Mouse (Mus musculus): ENCODE measurements around the gene Dedd. TPM values are rescaled to one million over a fixed set of nuclear protein-coding genes. Genes with fewer than 3 reads are reported as not detected.

The Dedd gene
- polyA plus RNA-seq, 2 experiments: 50.9 to 72.5 TPM

DNA sequence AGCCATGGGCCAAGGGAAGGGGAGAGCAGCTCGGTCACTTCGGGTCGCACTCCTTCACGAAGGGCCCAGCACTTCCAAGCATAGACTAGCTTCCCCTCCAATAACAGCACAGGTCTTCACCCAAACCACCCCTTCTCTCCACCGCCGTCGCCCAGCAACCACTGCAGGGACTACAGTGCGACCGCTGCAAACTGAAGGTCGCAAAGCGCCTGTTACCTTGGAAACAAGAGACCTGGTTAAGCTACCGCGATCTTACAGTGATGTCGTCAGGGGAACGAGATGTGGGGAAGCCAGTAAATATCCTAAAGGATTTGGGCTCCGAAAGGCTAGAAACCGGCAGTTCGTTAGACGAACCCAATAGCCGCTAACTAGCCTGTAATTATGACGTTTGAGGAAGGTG is 31.7 kb downstream of the Dedd start, which contains the start of gene Klhdc9:
Gene Klhdc9, minus strand, starts transcription at position 143 of the 400 bp plus-strand sequence.
- peaks cover 26% of the 10 kb centered on the region for H3K36me3 ChIP-seq (ENCODE audit: control insufficient read depth, insufficient read depth, low read length)
- peak within 1 kb of the TSS; percentile 77 for H3K27ac ChIP-seq (replicated peaks; ENCODE audit: low read depth, low read length)
- H3K9ac ChIP-seq (ENCODE audit: low read depth, low read length, severe bottlenecking): peak within 1 kb of the TSS; percentile 58
- WGBS: under 1% methylated on average over 18 of the region's 21 CpGs
- ATAC-seq (ENCODE audit: low FRiP score, low read depth): peak; percentile 93
- peaks cover 13% of the 10 kb centered on the region; the same call in 1 of the 2 replicates for H3K4me1 ChIP-seq (ENCODE audit: control insufficient read depth, insufficient read depth, low read length)
- peak; percentile 97 for DNase-seq (ENCODE audit: low spot score)
- H3K4me2 ChIP-seq (replicated peaks; ENCODE audit: low read depth, low read length, severe bottlenecking): peak within 1 kb of the TSS; percentile 91
- no peaks in the 10 kb centered on the region for H3K9me3 ChIP-seq (ENCODE audit: control insufficient read depth, low read length)
- H3K27me3 ChIP-seq (ENCODE audit: control insufficient read depth, insufficient read depth, low read length): no peaks in the 10 kb centered on the region
- H3K4me3 ChIP-seq (replicated peaks; ENCODE audit: low read length): peak within 1 kb of the TSS; percentile 54
- no peak; the same call in 1 of the 2 replicates for TF ChIP-seq POLR2A (IDR thresholded peaks at IDR 0.05; ENCODE audit: borderline replicate concordance, extremely low read depth, insufficient read depth, insufficient read length)

DNA sequence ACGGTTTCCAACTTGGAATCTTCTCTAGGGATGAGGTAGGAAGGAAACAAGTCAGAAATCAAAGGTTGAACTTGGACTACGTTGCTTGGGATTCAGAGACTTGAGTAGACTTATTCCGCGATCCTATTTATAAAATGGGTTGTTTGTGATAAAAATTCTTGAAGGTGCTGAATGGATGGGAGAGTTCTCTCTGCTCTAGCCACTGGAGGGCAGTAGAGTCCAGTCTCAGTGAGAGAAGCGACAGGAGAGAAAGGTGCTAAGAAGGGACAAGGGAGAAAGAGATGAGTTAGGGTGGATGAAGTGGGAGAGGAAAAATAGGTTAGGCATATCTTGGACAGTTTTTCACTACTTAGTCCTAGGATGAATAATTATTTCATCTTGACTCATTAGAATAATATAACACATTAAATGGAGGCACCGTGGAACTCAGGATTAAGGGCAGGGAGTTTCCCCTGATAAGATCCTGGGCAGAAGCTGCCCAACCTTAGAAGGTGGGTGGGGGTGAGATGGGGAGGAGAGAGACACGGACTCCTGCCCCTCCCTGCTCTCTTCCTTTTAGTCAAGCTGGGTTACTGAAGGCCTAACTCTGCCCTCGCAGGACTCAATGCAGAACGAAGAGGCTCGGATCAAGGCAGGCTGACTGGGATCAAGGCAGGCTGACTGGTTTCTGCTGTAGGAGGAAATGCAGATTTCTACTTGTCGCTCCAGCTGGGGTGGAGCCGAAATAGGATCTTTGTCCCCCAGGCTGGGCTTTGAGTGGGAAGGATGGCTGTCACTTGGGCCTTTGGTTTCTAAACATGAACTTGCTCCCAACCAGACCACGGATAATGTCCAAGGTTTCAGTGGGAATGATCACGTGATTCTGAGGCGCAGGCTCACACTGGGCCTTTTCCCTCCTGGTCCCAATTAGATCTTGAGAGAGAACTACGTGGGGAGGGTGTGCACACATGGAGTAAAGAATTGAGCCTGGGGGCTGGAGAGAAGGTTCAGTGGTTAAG is 32.5 kb downstream of the Dedd start:
- H3K36me3 ChIP-seq (ENCODE audit: control insufficient read depth, insufficient read depth, low read length): peaks cover 26% of the 10 kb centered on the region
- peak overlapping the region; percentile 58 for H3K9ac ChIP-seq (ENCODE audit: low read depth, low read length, severe bottlenecking)
- DNase-seq (ENCODE audit: low spot score) (peak; percentile 81), ATAC-seq (ENCODE audit: low FRiP score, low read depth) (peak; percentile 73)
- no peaks in the 10 kb centered on the region for H3K9me3 ChIP-seq (ENCODE audit: control insufficient read depth, low read length)
- peaks cover 13% of the 10 kb centered on the region; the same call in 1 of the 2 replicates for H3K4me1 ChIP-seq (ENCODE audit: control insufficient read depth, insufficient read depth, low read length)
- peak overlapping the region; percentile 54 for H3K4me3 ChIP-seq (replicated peaks; ENCODE audit: low read length)
- H3K4me2 ChIP-seq (replicated peaks; ENCODE audit: low read depth, low read length, severe bottlenecking): peak overlapping the region; percentile 91
- H3K27me3 ChIP-seq (ENCODE audit: control insufficient read depth, insufficient read depth, low read length): no peaks in the 10 kb centered on the region
- WGBS: 18% methylated on average over 16 of the region's 16 CpGs
- H3K27ac ChIP-seq (replicated peaks; ENCODE audit: low read depth, low read length): peak overlapping the region; percentile 77
- no peak for TF ChIP-seq POLR2A (IDR thresholded peaks at IDR 0.05; ENCODE audit: borderline replicate concordance, extremely low read depth, insufficient read depth, insufficient read length)

DNA sequence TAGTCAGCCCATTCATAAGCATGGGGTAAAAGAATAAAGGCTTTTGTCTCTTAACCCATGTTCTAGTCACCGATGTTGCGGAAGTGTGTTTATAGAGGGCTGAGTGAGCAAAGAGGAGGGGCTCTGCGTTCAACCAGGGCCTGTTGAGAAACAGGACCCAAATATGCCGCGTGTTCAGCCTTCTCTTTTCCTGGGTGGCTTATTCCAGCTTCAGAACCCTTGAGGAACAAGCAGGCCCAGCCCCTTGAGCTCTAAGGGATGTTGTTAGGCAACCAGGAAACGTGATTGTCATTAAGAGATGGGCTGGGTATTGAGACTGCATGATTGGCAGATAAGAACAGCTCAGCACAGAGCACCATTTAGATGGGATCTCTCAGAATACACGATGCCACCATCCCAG is 37.0 kb downstream of the Dedd start:
- 70% methylated on average over 7 of the region's 7 CpGs for WGBS
- Histone ChIP-seq H3K9me3 (ENCODE audit: control insufficient read depth, low read length) (no peaks in the 10 kb centered on the region), H3K27ac (replicated peaks; ENCODE audit: low read depth, low read length) (no peak overlapping the region), H3K9ac (ENCODE audit: low read depth, low read length, severe bottlenecking) (no peak overlapping the region), H3K27me3 (ENCODE audit: control insufficient read depth, insufficient read depth, low read length) (peaks cover 9% of the 10 kb centered on the region; the same call in 1 of the 2 replicates), H3K4me3 (replicated peaks; ENCODE audit: low read length) (no peak overlapping the region), H3K4me2 (replicated peaks; ENCODE audit: low read depth, low read length, severe bottlenecking) (no peak overlapping the region), H3K36me3 (ENCODE audit: control insufficient read depth, insufficient read depth, low read length) (no peaks in the 10 kb centered on the region), H3K4me1 (ENCODE audit: control insufficient read depth, insufficient read depth, low read length) (peaks cover 7% of the 10 kb centered on the region; the same call in 1 of the 2 replicates)
- TF ChIP-seq POLR2A (IDR thresholded peaks at IDR 0.05; ENCODE audit: borderline replicate concordance, extremely low read depth, insufficient read depth, insufficient read length): no peak
- no peak for DNase-seq (ENCODE audit: low spot score)
- no peak for ATAC-seq (ENCODE audit: low FRiP score, low read depth)

DNA sequence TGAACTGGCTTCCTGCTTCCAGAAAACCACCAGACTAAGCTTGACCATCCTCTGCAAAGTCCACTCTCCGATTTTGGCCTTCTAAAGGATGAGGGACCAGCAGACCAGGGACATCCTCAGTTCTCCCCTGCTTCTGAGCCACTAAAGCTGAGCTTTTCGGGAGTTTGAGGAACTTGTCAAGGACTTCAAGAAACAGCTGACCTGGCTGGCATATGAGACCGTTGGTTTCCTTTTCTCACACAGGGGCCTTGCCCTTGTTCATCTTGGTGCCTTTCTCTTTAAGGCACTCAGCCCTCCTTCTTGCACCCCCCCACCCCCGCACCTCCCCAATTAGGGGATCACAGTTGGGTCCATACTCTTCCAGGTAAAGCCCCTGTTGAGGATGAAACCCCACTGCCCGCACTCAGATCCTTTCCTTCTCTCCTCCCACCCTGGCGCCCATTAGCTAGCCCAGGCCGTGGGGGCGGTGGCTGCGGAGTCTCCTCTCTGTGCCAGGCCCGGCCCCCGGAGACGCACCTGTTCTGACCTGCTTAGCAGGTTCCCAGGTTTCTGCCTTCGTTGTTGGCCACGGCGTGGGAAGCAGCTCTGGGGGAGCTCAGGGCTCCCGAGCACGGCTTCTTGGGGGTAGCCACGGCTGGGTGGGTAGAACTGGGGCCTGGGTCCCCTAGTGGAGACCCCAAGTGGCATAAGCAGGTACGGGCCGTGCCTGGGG is 41.1 kb downstream of the Dedd start, which contains the start of gene Nectin4:
Gene Nectin4, plus strand, starts transcription at position 255 of the 712 bp plus-strand sequence.
- ATAC-seq (ENCODE audit: low FRiP score, low read depth): no peak
- Histone ChIP-seq H3K4me3 (replicated peaks; ENCODE audit: low read length) (peak within 1 kb of the TSS; percentile 15; the same call in 1 of the 2 replicates), H3K36me3 (ENCODE audit: control insufficient read depth, insufficient read depth, low read length) (no peaks in the 10 kb centered on the region), H3K9ac (ENCODE audit: low read depth, low read length, severe bottlenecking) (no peak within 1 kb of the TSS), H3K4me2 (replicated peaks; ENCODE audit: low read depth, low read length, severe bottlenecking) (peak within 1 kb of the TSS; percentile 21; the same call in 1 of the 2 replicates), H3K9me3 (ENCODE audit: control insufficient read depth, low read length) (no peaks in the 10 kb centered on the region), H3K27me3 (ENCODE audit: control insufficient read depth, insufficient read depth, low read length) (peaks cover 17% of the 10 kb centered on the region), H3K4me1 (ENCODE audit: control insufficient read depth, insufficient read depth, low read length) (no peaks in the 10 kb centered on the region), H3K27ac (replicated peaks; ENCODE audit: low read depth, low read length) (no peak within 1 kb of the TSS)
- WGBS: 33% methylated on average over 19 of the region's 20 CpGs
- no peak for DNase-seq (ENCODE audit: low spot score)
- TF ChIP-seq POLR2A (IDR thresholded peaks at IDR 0.05; ENCODE audit: borderline replicate concordance, extremely low read depth, insufficient read depth, insufficient read length): no peak

DNA sequence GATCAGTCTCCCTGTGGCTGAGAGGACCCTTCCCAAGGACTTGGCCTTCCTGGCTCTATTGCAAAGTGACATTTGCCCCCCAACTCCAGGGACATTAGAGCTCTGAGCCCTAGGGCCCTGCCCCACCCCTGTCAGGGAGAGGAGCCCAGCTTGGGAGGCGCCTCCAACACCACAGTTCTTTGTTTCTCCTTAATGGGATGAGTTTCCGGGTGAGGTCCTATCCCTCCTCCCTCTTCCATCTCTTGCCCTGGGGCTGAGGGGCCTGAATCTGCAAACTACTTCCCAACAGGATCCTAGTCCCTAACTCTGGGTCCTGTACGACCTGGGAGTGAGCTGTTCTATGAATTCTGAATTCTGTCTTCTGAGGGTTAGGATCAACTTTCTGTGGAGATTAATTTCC is 43.9 kb downstream of the Dedd start:
- Histone ChIP-seq H3K4me1 (ENCODE audit: control insufficient read depth, insufficient read depth, low read length) (no peaks in the 10 kb centered on the region), H3K27me3 (ENCODE audit: control insufficient read depth, insufficient read depth, low read length) (peaks cover 17% of the 10 kb centered on the region), H3K4me2 (replicated peaks; ENCODE audit: low read depth, low read length, severe bottlenecking) (no peak overlapping the region), H3K27ac (replicated peaks; ENCODE audit: low read depth, low read length) (no peak overlapping the region), H3K9ac (ENCODE audit: low read depth, low read length, severe bottlenecking) (no peak overlapping the region), H3K9me3 (ENCODE audit: control insufficient read depth, low read length) (no peaks in the 10 kb centered on the region), H3K4me3 (replicated peaks; ENCODE audit: low read length) (no peak overlapping the region), H3K36me3 (ENCODE audit: control insufficient read depth, insufficient read depth, low read length) (no peaks in the 10 kb centered on the region)
- TF ChIP-seq POLR2A (IDR thresholded peaks at IDR 0.05; ENCODE audit: borderline replicate concordance, extremely low read depth, insufficient read depth, insufficient read length): no peak
- ATAC-seq (ENCODE audit: low FRiP score, low read depth) (no peak), DNase-seq (ENCODE audit: low spot score) (no peak)
- 53% methylated on average over 3 of the region's 3 CpGs for WGBS

All from limb, embryonic 14.5 days (tissue).